Mouse (Mus musculus): ENCODE results near the gene Gm11562. TPM values are rescaled to one million over a fixed set of nuclear protein-coding genes. Genes with fewer than 3 reads are reported as not detected.
"Not testable (repeated sequence)": the region's sequence is repeated elsewhere in the genome, so short reads cannot be mapped to it uniquely, and the experiment has no call there.

Gm11562 gene
- total RNA-seq (2018; cell fraction: chromatin; rRNA removed): not detected
- total RNA-seq (2018; cell fraction: cytosol; rRNA removed): not detected
- total RNA-seq (2018; cell fraction: nucleus; rRNA removed): not detected
- not detected in 3 replicates for polyA plus RNA-seq (2018)

- Histone ChIP-seq H3K36me3 (ENCODE audit: inconsistent target) (no peaks in the 10 kb centered on the region), H3K27ac (no peak within 1 kb of the TSS), H3K4me3 (ENCODE audit: inconsistent target) (no peak within 1 kb of the TSS), H3K79me2 (ENCODE audit: inconsistent target) (no peaks in the 10 kb centered on the region)
- WGBS (ENCODE audit: missing documents): 83% methylated on average over 2 of the region's 2 CpGs
Measured at GRCm38 (mm10) chr11:99620335-99620734, at the start of gene Gm11562. TSS of gene Gm11562 (minus strand) at chr11:99620435.

- H3K36me3 ChIP-seq (ENCODE audit: inconsistent target): no peaks in the 10 kb centered on the region
- no peaks in the 10 kb centered on the region for H3K79me2 ChIP-seq (ENCODE audit: inconsistent target)
- no peak within 1 kb of the TSS for H3K4me3 ChIP-seq (ENCODE audit: inconsistent target)
- no peak within 1 kb of the TSS for H3K27ac ChIP-seq
Measured at GRCm38 (mm10) chr11:99665860-99666259, 45.6 kb upstream of the Gm11562 start, which contains the start of gene Krtap4-6. TSS of gene Krtap4-6 (minus strand) at chr11:99665960.

- H3K27ac ChIP-seq: no peak overlapping the region
- H3K36me3 ChIP-seq (ENCODE audit: inconsistent target): no peaks in the 10 kb centered on the region
- no peaks in the 10 kb centered on the region for H3K79me2 ChIP-seq (ENCODE audit: inconsistent target)
- H3K4me3 ChIP-seq (ENCODE audit: inconsistent target): no peak overlapping the region
- 78% methylated on average over 10 of the region's 10 CpGs for WGBS (ENCODE audit: missing documents)
Measured at GRCm38 (mm10) chr11:99662802-99663201, 42.6 kb upstream of the Gm11562 start.

- H3K27ac ChIP-seq: no peak overlapping the region
- H3K79me2 ChIP-seq (ENCODE audit: inconsistent target): no peaks in the 10 kb centered on the region
- H3K4me3 ChIP-seq (ENCODE audit: inconsistent target): no peak overlapping the region
- 98% methylated on average over 4 of the region's 4 CpGs for WGBS (ENCODE audit: missing documents)
- no peaks in the 10 kb centered on the region for H3K36me3 ChIP-seq (ENCODE audit: inconsistent target)
Measured at GRCm38 (mm10) chr11:99659256-99659655, 39.0 kb upstream of the Gm11562 start.

- not testable (repeated sequence) for H3K27ac ChIP-seq; H3K79me2 ChIP-seq (ENCODE audit: inconsistent target); H3K36me3 ChIP-seq (ENCODE audit: inconsistent target); H3K4me3 ChIP-seq (ENCODE audit: inconsistent target)
- WGBS (ENCODE audit: missing documents): 48% methylated on average over 9 of the region's 10 CpGs
Measured at GRCm38 (mm10) chr11:99658467-99659010, 38.3 kb upstream of the Gm11562 start, which contains the start of gene Gm11563. TSS of gene Gm11563 (minus strand) at chr11:99658960.

GRCm38 (mm10) chr11:99657051-99657450 lies 36.8 kb upstream of the Gm11562 start:
- Histone ChIP-seq H3K4me3 (ENCODE audit: inconsistent target) (no peak overlapping the region), H3K27ac (no peak overlapping the region), H3K36me3 (ENCODE audit: inconsistent target) (no peaks in the 10 kb centered on the region), H3K79me2 (ENCODE audit: inconsistent target) (no peaks in the 10 kb centered on the region)
- 63% methylated on average over 4 of the region's 5 CpGs for WGBS (ENCODE audit: missing documents)

GRCm38 (mm10) chr11:99650136-99650535 lies 29.9 kb upstream of the Gm11562 start, which contains the start of gene Gm11555:
TSS of gene Gm11555 (minus strand) at chr11:99650236.
- 96% methylated on average over 2 of the region's 2 CpGs for WGBS (ENCODE audit: missing documents)
- no peak within 1 kb of the TSS for H3K27ac ChIP-seq
- H3K79me2 ChIP-seq (ENCODE audit: inconsistent target): no peaks in the 10 kb centered on the region
- H3K36me3 ChIP-seq (ENCODE audit: inconsistent target): no peaks in the 10 kb centered on the region
- no peak within 1 kb of the TSS for H3K4me3 ChIP-seq (ENCODE audit: inconsistent target)

GRCm38 (mm10) chr11:99646444-99646843 lies 26.2 kb upstream of the Gm11562 start:
- no peak overlapping the region for H3K27ac ChIP-seq
- H3K36me3 ChIP-seq (ENCODE audit: inconsistent target): no peaks in the 10 kb centered on the region
- no peaks in the 10 kb centered on the region for H3K79me2 ChIP-seq (ENCODE audit: inconsistent target)
- WGBS (ENCODE audit: missing documents): 91% methylated on average over 15 of the region's 15 CpGs
- H3K4me3 ChIP-seq (ENCODE audit: inconsistent target): no peak overlapping the region

- no peaks in the 10 kb centered on the region for H3K36me3 ChIP-seq (ENCODE audit: inconsistent target)
- WGBS (ENCODE audit: missing documents): 79% methylated on average over 3 of the region's 3 CpGs
- no peak overlapping the region for H3K27ac ChIP-seq
- no peaks in the 10 kb centered on the region for H3K79me2 ChIP-seq (ENCODE audit: inconsistent target)
- no peak overlapping the region for H3K4me3 ChIP-seq (ENCODE audit: inconsistent target)
Measured at GRCm38 (mm10) chr11:99644351-99644750, 24.1 kb upstream of the Gm11562 start.

GRCm38 (mm10) chr11:99643635-99644139 lies 23.5 kb upstream of the Gm11562 start, which contains the start of gene Krtap4-7:
TSS of gene Krtap4-7 (minus strand) at chr11:99644089.
- WGBS (ENCODE audit: missing documents): 83% methylated on average over 9 of the region's 9 CpGs
- H3K36me3 ChIP-seq (ENCODE audit: inconsistent target): not testable (repeated sequence)

GRCm38 (mm10) chr11:99640926-99641325 lies 20.7 kb upstream of the Gm11562 start:
- H3K27ac ChIP-seq: no peak overlapping the region
- H3K4me3 ChIP-seq (ENCODE audit: inconsistent target): no peak overlapping the region
- no peaks in the 10 kb centered on the region for H3K36me3 ChIP-seq (ENCODE audit: inconsistent target)
- WGBS (ENCODE audit: missing documents): 55% methylated on average over 1 of the region's 1 CpGs
- no peaks in the 10 kb centered on the region for H3K79me2 ChIP-seq (ENCODE audit: inconsistent target)

More at GRCm38 (mm10) chr11:99643635-99644139, 23.5 kb upstream of the Gm11562 start, which contains the start of gene Krtap4-7:
- not testable (repeated sequence) for H3K79me2 ChIP-seq (ENCODE audit: inconsistent target); H3K27ac ChIP-seq; H3K4me3 ChIP-seq (ENCODE audit: inconsistent target)

GRCm38 (mm10) chr11:99637086-99637485 lies 16.9 kb upstream of the Gm11562 start:
- no peak overlapping the region for H3K27ac ChIP-seq
- H3K79me2 ChIP-seq (ENCODE audit: inconsistent target): no peaks in the 10 kb centered on the region
- H3K4me3 ChIP-seq (ENCODE audit: inconsistent target): no peak overlapping the region
- WGBS (ENCODE audit: missing documents): 71% methylated on average over 1 of the region's 1 CpGs
- no peaks in the 10 kb centered on the region for H3K36me3 ChIP-seq (ENCODE audit: inconsistent target)

- Histone ChIP-seq H3K36me3 (ENCODE audit: inconsistent target) (no peaks in the 10 kb centered on the region), H3K79me2 (ENCODE audit: inconsistent target) (no peaks in the 10 kb centered on the region), H3K27ac (no peak within 1 kb of the TSS), H3K4me3 (ENCODE audit: inconsistent target) (no peak within 1 kb of the TSS)
- whole genome bisulfite sequencing (ENCODE audit: missing documents): 51% methylated on average over 8 of the region's 8 CpGs
Measured at GRCm38 (mm10) chr11:99634653-99635134, 14.5 kb upstream of the Gm11562 start, which contains the start of gene Krtap4-2. TSS of gene Krtap4-2 (minus strand) at chr11:99635084.

GRCm38 (mm10) chr11:99633293-99633692 lies 13.1 kb upstream of the Gm11562 start:
- no peak overlapping the region for H3K27ac ChIP-seq
- no peak overlapping the region for H3K4me3 ChIP-seq (ENCODE audit: inconsistent target)
- H3K79me2 ChIP-seq (ENCODE audit: inconsistent target): no peaks in the 10 kb centered on the region
- H3K36me3 ChIP-seq (ENCODE audit: inconsistent target): no peaks in the 10 kb centered on the region
- 55% methylated on average over 2 of the region's 2 CpGs for WGBS (ENCODE audit: missing documents)

- H3K36me3 ChIP-seq (ENCODE audit: inconsistent target): no peaks in the 10 kb centered on the region
- H3K79me2 ChIP-seq (ENCODE audit: inconsistent target): no peaks in the 10 kb centered on the region
- WGBS (ENCODE audit: missing documents): 81% methylated on average over 3 of the region's 3 CpGs
- H3K4me3 ChIP-seq (ENCODE audit: inconsistent target): no peak overlapping the region
- H3K27ac ChIP-seq: no peak overlapping the region
Measured at GRCm38 (mm10) chr11:99630890-99631289, 10.7 kb upstream of the Gm11562 start.
